Mouse (Mus musculus) cerebellum, postnatal 10 days (tissue): ENCODE data around the gene Asna1.
A peak's percentile ranks its signal among the peaks of the same experiment; 100 is the strongest.

ENCODE experiments used
- DNase-seq, 2 experiments: peaks; one replicate each; pipeline ENCODE4 v3.0.0; 2021; ENCODE audit warnings: mixed read lengths in 2 of 2

Gene Asna1

DNA sequence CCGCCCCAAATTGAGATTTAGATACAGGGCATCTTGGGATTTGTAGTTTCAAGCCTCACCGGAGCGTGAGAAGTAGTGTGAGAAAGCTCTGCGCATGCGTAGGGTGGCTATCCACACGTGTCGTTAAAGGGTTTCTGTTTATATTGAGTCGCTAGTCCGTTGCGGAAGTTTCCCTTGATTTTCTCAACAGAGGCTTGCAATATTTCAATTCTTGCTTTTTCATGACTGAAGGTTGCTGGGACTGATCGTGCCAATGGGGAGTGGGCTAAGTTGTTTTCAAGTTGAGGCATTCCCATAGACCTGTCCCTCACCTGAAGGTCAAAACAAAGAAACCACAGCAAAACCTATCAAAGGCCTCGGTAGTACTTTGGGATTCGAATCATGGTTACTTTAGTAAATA lies 9.7 kb upstream of the Asna1 start:
- peak; percentile 83 for DNase-seq

DNA sequence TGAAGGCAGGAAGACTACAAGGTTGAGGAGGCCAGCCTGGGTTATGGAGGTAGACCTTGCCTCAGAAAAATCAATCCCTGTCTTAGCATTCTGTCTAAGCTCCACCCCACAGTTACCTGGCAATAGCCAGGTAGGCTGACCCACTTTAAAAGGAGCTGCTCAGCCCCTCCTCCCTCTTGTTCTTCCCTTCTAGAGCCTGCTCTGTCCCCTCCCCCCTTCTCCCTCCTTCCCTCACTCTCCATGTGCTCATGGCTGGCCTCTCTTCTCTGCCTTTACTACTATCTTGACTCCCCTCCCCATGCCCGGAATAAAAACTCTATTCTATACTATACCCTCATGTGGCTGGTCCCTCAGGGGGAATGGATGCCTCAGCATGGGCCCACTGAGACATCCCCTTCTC lies 8.8 kb upstream of the Asna1 start:
- no peak for DNase-seq

- no peak for DNase-seq
Measured at GRCm38 (mm10) chr8:85032622-85033311, 7.7 kb upstream of the Asna1 start.

- DNase-seq: no peak
Measured at GRCm38 (mm10) chr8:85029271-85029670, 4.2 kb upstream of the Asna1 start.

GRCm38 (mm10) chr8:85027922-85028321 lies 2.8 kb upstream of the Asna1 start:
- no peak for DNase-seq

- no peak for DNase-seq
Measured at GRCm38 (mm10) chr8:85027516-85027855, 2.4 kb upstream of the Asna1 start.

- DNase-seq: peak; percentile 98 to 99
Measured at GRCm38 (mm10) chr8:85026670-85027515, 1.8 kb upstream of the Asna1 start, which contains the start of gene Trir. Gene Trir, plus strand, starts transcription at chr8:85026823.

GRCm38 (mm10) chr8:85023846-85024245 lies 1.2 kb downstream of the Asna1 start:
- peak in 1 of 2 experiments; percentile 28 for DNase-seq

GRCm38 (mm10) chr8:85021514-85022055 lies 3.5 kb downstream of the Asna1 start:
- DNase-seq: no peak

DNA sequence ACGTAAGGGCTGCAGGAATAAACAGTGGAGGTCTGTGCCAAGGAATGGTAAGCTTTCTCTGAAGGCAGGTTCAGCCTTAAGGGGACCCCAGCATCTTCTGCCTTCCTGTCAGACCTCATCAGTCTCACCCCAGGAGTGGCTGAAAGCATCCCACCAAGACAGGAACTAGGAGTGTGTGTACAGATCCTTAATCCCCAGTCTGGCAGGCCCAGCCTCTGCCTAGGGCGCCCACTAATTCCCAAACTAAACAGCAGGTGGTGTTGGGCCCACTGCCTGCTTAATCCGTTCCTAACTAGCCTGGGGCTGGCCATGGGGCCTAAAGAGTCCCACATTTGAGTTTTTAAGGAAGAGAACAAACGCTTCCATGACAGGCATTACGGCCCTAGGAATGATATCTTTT lies 7.9 kb downstream of the Asna1 start:
- no peak for DNase-seq

DNA sequence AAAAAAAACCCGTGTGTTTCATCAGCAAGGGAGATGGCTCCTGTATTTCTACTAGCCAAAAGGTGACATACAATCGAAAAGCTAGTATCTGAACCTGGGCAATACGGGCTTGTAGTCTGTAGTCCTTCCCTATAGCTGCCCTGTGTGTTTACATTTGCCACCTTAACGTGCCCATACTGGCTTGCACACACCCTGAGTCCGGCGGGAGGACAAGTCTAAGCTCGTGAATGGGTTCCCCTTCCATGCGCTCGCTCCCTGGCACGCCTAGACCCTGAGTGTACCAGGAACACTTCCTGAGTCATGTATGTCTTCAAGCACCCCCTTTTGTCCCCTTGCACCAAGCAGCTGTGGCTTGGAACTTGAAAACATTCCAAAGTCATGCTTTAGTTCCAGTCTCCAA lies 8.4 kb downstream of the Asna1 start:
- no peak for DNase-seq

GRCm38 (mm10) chr8:85014431-85014830 lies 10.7 kb downstream of the Asna1 start, which contains the start of gene Best2:
Gene Best2, minus strand, starts transcription at chr8:85014531.
- no peak for DNase-seq

DNA sequence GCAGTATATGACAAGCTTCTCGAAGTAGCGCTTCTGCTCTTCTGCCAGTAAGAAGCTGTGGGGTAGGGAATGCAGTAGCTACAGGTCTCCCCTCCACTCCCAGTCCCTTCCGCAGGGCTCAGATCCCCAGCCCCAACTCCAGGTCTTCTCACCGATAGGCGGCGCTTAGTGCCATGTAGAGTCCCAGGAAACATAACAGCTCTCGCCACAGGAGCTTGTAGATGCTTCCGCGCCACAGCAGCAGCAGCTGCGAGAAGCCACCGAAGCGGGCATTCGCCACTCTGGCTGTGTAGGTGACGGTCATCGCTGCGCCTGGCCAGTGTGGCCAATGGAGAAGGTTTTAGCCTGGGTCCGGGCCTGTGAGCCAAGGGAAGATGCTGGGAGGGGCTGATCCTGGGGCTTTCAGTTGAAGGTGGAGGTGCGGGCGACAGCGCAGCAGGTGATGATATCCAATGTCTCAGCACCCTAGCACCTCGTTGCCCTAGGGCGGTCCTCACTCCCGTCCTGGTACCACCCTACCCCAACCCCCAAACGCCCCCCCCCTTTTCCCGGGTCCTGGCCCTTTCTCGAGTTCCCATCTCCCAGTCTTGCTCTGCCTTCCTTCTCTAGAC lies 11.7 kb downstream of the Asna1 start:
- DNase-seq: peak; percentile 78 to 79

DNA sequence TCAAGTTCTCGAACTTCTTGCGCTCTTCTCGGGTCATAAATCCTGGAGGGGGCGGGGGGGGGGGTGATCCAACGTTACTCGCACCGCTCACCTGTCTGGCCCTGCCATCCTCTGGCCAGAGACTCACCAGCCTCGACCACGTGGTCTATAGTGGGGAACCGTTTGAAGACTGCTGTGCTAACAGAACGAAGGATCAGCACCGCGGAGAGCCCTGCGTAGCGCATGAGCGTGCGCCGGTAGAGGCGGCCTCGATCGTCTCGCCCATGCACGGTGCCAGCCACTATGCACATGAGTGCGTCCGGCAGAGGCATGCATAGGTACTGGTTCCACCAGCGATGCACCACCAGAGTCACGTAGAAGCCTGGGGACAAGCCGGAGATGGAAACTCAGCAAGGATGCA lies 13.8 kb downstream of the Asna1 start:
- DNase-seq: no peak

- DNase-seq: peak; percentile 32 to 39
Measured at GRCm38 (mm10) chr8:85007686-85008085, 17.4 kb downstream of the Asna1 start.

- DNase-seq: peak; percentile 97 to 99
Measured at GRCm38 (mm10) chr8:84997649-84998295, 27.3 kb downstream of the Asna1 start.

GRCm38 (mm10) chr8:84996978-84997377 lies 28.1 kb downstream of the Asna1 start:
- no peak for DNase-seq

DNA sequence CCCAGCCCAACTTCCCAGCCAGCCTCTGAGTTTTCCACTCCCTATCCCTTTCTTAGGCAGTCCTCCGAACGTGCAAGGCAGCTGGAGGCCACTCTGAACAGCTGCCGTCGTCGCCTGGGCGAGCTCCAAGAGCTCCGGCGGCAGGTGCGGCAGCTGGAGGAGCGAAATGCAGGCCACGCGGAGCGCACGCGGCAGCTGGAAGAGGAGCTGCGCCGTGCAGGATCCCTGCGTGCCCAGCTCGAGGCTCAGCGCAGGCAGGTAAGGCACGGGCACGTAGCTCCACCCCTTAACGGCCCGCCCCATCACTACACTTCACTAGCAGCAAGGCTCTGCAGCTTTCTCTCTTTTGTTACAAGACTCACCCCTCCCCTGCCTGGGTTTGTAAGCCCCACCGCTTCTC lies 29.4 kb downstream of the Asna1 start:
- DNase-seq: no peak

GRCm38 (mm10) chr8:84994375-84994774 lies 30.7 kb downstream of the Asna1 start:
- DNase-seq: no peak

- DNase-seq: no peak
Measured at GRCm38 (mm10) chr8:84990836-84991235, 34.2 kb downstream of the Asna1 start.

GRCm38 (mm10) chr8:84990349-84990748 lies 34.7 kb downstream of the Asna1 start, which contains the start of gene Hook2:
Gene Hook2, plus strand, starts transcription at chr8:84990603.
- peak; percentile 98 to 99 for DNase-seq

DNA sequence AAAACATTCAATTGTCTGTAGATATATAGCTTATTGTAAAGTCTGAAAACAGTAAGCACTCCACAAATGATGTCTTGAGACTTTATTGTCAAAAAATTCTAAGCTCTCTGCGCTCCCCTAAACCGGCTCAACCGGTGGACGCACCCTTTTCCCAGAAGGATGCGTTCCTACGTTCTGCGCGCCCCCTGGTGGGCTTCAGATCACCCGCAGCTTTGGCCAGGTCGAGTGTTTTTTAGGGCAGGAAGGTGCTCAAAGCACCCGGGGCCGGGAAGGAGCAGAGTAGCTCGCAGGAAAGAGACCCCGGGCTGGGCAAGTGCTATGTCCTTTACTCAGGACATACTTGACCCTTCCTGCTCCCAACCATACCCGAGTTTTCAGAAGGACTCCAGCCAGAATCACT lies 35.3 kb downstream of the Asna1 start:
- DNase-seq: peak; percentile 95

DNA sequence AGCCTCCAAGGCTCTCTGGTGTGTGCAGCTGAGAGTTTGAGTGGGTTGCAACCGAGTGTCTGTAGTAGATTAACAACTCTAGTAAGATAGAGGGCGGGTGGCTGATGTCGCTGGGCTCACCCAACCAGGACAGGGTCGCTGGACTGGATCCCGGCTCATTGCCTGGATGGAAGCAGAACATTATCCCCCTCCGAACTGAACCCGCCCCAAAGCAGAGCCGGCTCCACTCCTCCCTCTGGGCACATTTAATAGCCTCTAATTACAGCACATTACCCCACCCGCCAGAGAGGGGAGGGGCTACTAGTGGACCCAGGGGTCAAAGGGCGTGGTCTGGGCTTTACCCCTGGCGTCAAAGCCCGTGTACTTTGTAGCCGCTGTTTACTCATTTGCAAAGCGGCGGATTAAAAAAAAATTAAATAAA lies 35.8 kb downstream of the Asna1 start:
- DNase-seq: peak; percentile 54 to 59
